In genomic region chr5:105642517-105642916, GRCm38 (mm10) we compare ENCODE assay signal across 16 mouse cellular contexts. TPM values are rescaled to one million over a fixed set of nuclear protein-coding genes. Genes with fewer than 3 reads are reported as not detected.
DNase-seq lines count a peak whose midpoint lies in the region; ATAC-seq and TF ChIP-seq lines count a peak whose summit lies in the region.
"Had no signal": no experiment of that assay in that cellular context is flagged by ENCODE, and none has a peak within 500 bp of the region (broad histone marks: within the 10 kb centered on the region; RNA-seq: fewer than 3 reads in every experiment).

No protein-coding gene starts in this region.

- peak overlapping the region; percentile 16; the same call in 1 of the 2 replicates for H3K4me3 ChIP-seq in thymus, adult 2 months (ENCODE audit: control insufficient read depth, insufficient read depth, low read length)
- no peak overlapping the region for H3K4me3 ChIP-seq in cerebellum, adult 2 months (replicated peaks; ENCODE audit: insufficient read depth, low read depth, low read length)
- H3K4me3 ChIP-seq: embryonic facial prominence, embryonic 12.5 days; forebrain, embryonic 13.5 days had no signal

- WGBS in thymus, adult 2 months, result 9% methylated on average over 5 of the region's 5 CpGs
- WGBS in cerebellum, adult 2 months, result 94% methylated on average over 5 of the region's 5 CpGs

- peak; percentile 88 for DNase-seq in CD4-positive helper T cell, adult 2 months (ENCODE audit: low read depth, low spot score)
- peak; percentile 86 for DNase-seq in MEL-GATA-1-ER (ENCODE audit: extremely low read depth, low read depth)
- peak; percentile 83 for DNase-seq in thymus, adult 2 months
- DNase-seq in cerebellum, adult 2 months, result no peak
- no peak for DNase-seq in gastrocnemius, postnatal 4 days (ENCODE audit: low spot score in 2 of 2)
- DNase-seq in adrenal gland, postnatal 4 days (ENCODE audit: low spot score in 2 of 2), result no peak
- DNase-seq: adrenal gland, postnatal 25 days; cerebellum, adult 18-20 months; gastrocnemius, postnatal 14 days; heart, postnatal 10 days; kidney, adult 8-10 months; layer of hippocampus, postnatal 36 days had no signal

- 0 out of 2 replicates have a peak, but pooled peaks have one; percentile 45 for TF ChIP-seq POLR2A in thymus, adult 2 months (IDR thresholded peaks at IDR 0.05; ENCODE audit: control insufficient read depth, extremely low read depth, insufficient read depth, low read length, poor library complexity)
- no peak for TF ChIP-seq POLR2A in cerebellum, adult 2 months (IDR thresholded peaks at IDR 0.05; ENCODE audit: borderline replicate concordance, insufficient read depth, low read length)

- no peak for TF ChIP-seq CTCF in thymus, adult 2 months (IDR thresholded peaks at IDR 0.05; ENCODE audit: borderline replicate concordance, control insufficient read depth, extremely low read depth, insufficient read depth, low read length, poor library complexity)
- TF ChIP-seq CTCF in cerebellum, adult 2 months (IDR thresholded peaks at IDR 0.05; ENCODE audit: borderline replicate concordance, insufficient read depth, low read depth, low read length), result no peak

- no peaks in the 10 kb centered on the region for H3K27me3 ChIP-seq in thymus, adult 2 months (ENCODE audit: control insufficient read depth, insufficient read depth, low read length)
- no peaks in the 10 kb centered on the region for H3K27me3 ChIP-seq in cerebellum, adult 2 months (ENCODE audit: control insufficient read depth, insufficient read depth, low read length)
- H3K27me3 ChIP-seq: embryonic facial prominence, embryonic 12.5 days; forebrain, embryonic 13.5 days had no signal

- H3K36me3 ChIP-seq in thymus, adult 2 months (ENCODE audit: control insufficient read depth, insufficient read depth, low read length), result no peaks in the 10 kb centered on the region
- H3K36me3 ChIP-seq: embryonic facial prominence, embryonic 12.5 days had no signal

- peak overlapping the region; percentile 98 for H3K27ac ChIP-seq in thymus, adult 2 months (ENCODE audit: control insufficient read depth, insufficient read depth, low read length)
- no peak overlapping the region for H3K27ac ChIP-seq in cerebellum, adult 2 months (ENCODE audit: insufficient read depth, low read length)
- H3K27ac ChIP-seq: embryonic facial prominence, embryonic 12.5 days; forebrain, embryonic 13.5 days; macrophage had no signal

- ATAC-seq in megakaryocyte-erythroid progenitor cell, adult 5-6 weeks (replicated peaks; ENCODE audit: low FRiP score, low TSS enrichment, poor library complexity, severe bottlenecking), result peak; percentile 60; the same call in 1 of the 2 replicates
- ATAC-seq: forebrain, embryonic 13.5 days had no signal

- H3K4me1 ChIP-seq in thymus, adult 2 months (replicated peaks; ENCODE audit: control insufficient read depth, insufficient read depth, low read length), result peaks cover 65% of the 10 kb centered on the region
- no peaks in the 10 kb centered on the region for H3K4me1 ChIP-seq in cerebellum, adult 2 months (ENCODE audit: control insufficient read depth, insufficient read depth, low read length)
- H3K4me1 ChIP-seq: embryonic facial prominence, embryonic 12.5 days; forebrain, embryonic 13.5 days had no signal

RNA-seq across cellular contexts. Expression of gene Lrrc8d, which starts 57.3 kb away (rescaled TPM):
- 26.5 and 30.9 TPM in 2 replicates for total RNA-seq in megakaryocyte-erythroid progenitor cell, adult 5-6 weeks (2014; fragmentation: Nextera tagmentation)
- 8.1 and 11.3 TPM in 2 replicates for total RNA-seq in megakaryocyte-erythroid progenitor cell, adult 5-6 weeks (2017)
- 5.6 and 5.7 TPM in 2 replicates for polyA plus RNA-seq in thymus, adult 2 months (2012; rRNA removed)
- 14.8 and 16.3 TPM in 2 replicates for polyA plus RNA-seq in cerebellum, adult 2 months (2012; rRNA removed)
- 10 to 100 TPM; 13.8 to 19.2 TPM for total RNA-seq in gastrocnemius, postnatal 4 days (2021)
- total RNA-seq in adrenal gland, postnatal 4 days (2021), result 10 to 100 TPM; 83.9 to 89.6 TPM

Comparison
In these comparisons a context has a peak if more than half of its experiments do, and no peak if none do; other contexts are left out.
1. DNase-seq: peak in CD4-positive helper T cell, adult 2 months (single experiment), MEL-GATA-1-ER (single experiment) and thymus, adult 2 months (single experiment); none in cerebellum, adult 2 months (0 of 2), gastrocnemius, postnatal 4 days (0 of 2) and adrenal gland, postnatal 4 days (0 of 2).